Mouse (Mus musculus): ENCODE measurements around the gene Arsg. TPM values are rescaled to one million over a fixed set of nuclear protein-coding genes. Genes with fewer than 3 reads are reported as not detected.

The Arsg gene
- polyA plus RNA-seq, 1 experiment, result 4.0 TPM

DNA sequence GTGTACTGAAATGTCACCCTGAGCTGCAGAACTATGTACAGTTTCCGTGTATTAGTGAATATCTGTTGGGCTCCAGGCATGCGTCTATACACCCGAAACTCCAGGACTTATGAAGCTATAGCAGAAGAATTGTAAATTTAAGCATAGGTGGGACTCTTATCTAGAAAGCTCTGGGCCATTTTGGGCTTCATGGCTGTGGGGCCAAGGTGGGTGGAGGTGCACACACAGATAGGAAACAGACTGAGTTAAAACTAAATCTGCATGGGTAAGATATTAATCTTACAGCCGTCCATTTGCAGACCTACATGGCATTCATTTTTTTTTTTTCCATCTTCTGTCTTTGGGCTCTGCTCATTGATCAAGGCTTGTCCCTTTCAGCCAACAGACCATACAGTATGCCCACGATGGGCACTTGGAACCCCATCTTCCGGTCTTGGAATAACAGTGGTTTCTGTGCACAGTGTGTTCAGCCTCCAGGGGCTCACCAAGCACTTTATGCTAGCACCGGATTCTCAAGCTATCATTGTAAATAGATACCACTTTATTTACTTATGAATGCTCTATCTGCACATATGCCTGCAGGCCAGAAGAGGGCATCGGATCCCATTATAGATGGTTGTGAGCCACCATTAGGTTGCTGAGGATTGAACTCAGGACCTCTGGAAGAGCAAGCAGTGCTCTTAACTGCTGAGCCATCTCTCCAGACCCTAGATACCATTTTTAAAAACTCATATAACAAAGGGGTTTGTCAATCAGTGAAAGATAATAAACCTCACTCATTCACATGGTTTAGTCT is 29.5 kb upstream of the Arsg start:
- no peak for DNase-seq
- WGBS, result 98% methylated on average over 8 of the region's 8 CpGs
- no peak overlapping the region for H3K27ac ChIP-seq (ENCODE audit: control insufficient read depth, insufficient read depth, low read length)
- H3K27me3 ChIP-seq (ENCODE audit: control insufficient read depth, insufficient read depth, low read length), result no peaks in the 10 kb centered on the region
- no peak overlapping the region for H3K4me3 ChIP-seq (ENCODE audit: control insufficient read depth, insufficient read depth, low read length)
- peaks cover 14% of the 10 kb centered on the region for H3K4me1 ChIP-seq (replicated peaks; ENCODE audit: control insufficient read depth, insufficient read depth, low read length)
- no peak for TF ChIP-seq POLR2A (IDR thresholded peaks at IDR 0.05; ENCODE audit: control insufficient read depth, extremely low read depth, insufficient read depth, low read length, poor library complexity)
- TF ChIP-seq CTCF (IDR thresholded peaks at IDR 0.05; ENCODE audit: borderline replicate concordance, control insufficient read depth, extremely low read depth, insufficient read depth, low read length, poor library complexity), result no peak
- no peaks in the 10 kb centered on the region for H3K36me3 ChIP-seq (ENCODE audit: control insufficient read depth, insufficient read depth, low read length)

DNA sequence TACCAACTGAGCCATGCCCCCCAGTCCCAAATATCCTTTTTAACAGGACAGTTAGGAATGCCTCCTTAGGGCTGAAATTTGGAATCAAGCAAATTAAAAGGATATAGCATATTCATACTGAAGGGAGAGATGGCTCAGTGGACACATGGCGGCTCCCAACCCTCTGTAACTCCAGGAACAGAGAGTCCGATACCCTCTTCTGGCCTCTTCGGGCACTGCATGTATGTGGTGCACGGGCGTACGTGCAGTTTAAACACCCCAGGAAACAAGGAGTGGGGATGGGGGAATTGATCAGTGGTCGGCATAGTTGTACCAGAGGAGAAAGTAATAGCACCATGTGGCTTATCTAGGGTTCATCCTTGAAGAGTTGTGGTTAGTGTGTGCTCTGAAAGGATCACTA is 28.6 kb upstream of the Arsg start:
- DNase-seq, result peak; percentile 58
- Histone ChIP-seq H3K4me1 (replicated peaks; ENCODE audit: control insufficient read depth, insufficient read depth, low read length) (peaks cover 10% of the 10 kb centered on the region), H3K36me3 (ENCODE audit: control insufficient read depth, insufficient read depth, low read length) (no peaks in the 10 kb centered on the region), H3K27ac (ENCODE audit: control insufficient read depth, insufficient read depth, low read length) (no peak overlapping the region), H3K27me3 (ENCODE audit: control insufficient read depth, insufficient read depth, low read length) (no peaks in the 10 kb centered on the region), H3K4me3 (ENCODE audit: control insufficient read depth, insufficient read depth, low read length) (no peak overlapping the region)
- TF ChIP-seq CTCF (IDR thresholded peaks at IDR 0.05; ENCODE audit: borderline replicate concordance, control insufficient read depth, extremely low read depth, insufficient read depth, low read length, poor library complexity) (peak; percentile 58; the same call in 1 of the 2 replicates), POLR2A (IDR thresholded peaks at IDR 0.05; ENCODE audit: control insufficient read depth, extremely low read depth, insufficient read depth, low read length, poor library complexity) (no peak)
- 66% methylated on average over 7 of the region's 7 CpGs for WGBS

DNA sequence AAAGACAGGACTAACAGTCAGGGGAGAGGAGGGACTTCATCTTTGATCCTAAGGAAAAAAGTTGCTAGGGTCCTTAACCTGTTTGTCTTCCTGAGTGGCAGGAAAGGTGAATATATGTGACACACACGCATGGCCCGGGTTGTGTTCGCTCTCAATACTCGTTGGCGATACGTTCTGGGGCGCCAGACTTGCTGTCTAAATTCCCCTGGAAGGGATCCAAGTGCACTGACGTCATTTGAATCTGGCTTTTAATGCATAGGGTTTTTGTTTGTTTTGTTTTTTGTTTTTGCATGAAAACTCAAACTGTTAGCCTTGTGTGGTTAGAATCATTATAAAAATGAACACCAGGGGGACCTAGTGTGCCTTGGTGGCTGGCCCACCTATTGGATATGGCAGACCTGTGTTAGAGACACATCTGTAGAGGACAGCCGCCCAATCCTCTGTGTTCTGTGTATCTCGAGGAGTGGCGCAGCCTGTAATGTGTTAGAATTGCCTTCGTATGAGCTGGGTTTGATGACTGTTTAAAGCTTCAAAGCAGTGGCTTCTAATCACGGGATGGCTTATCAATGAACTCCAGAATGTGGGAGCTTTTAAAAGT is 27.6 kb upstream of the Arsg start:
- Histone ChIP-seq H3K36me3 (ENCODE audit: control insufficient read depth, insufficient read depth, low read length) (no peaks in the 10 kb centered on the region), H3K27ac (ENCODE audit: control insufficient read depth, insufficient read depth, low read length) (no peak overlapping the region), H3K4me1 (replicated peaks; ENCODE audit: control insufficient read depth, insufficient read depth, low read length) (peaks cover 3% of the 10 kb centered on the region), H3K27me3 (ENCODE audit: control insufficient read depth, insufficient read depth, low read length) (no peaks in the 10 kb centered on the region), H3K4me3 (ENCODE audit: control insufficient read depth, insufficient read depth, low read length) (no peak overlapping the region)
- 62% methylated on average over 13 of the region's 13 CpGs for WGBS
- no peak for TF ChIP-seq CTCF (IDR thresholded peaks at IDR 0.05; ENCODE audit: borderline replicate concordance, control insufficient read depth, extremely low read depth, insufficient read depth, low read length, poor library complexity)
- TF ChIP-seq POLR2A (IDR thresholded peaks at IDR 0.05; ENCODE audit: control insufficient read depth, extremely low read depth, insufficient read depth, low read length, poor library complexity), result no peak
- no peak for DNase-seq

DNA sequence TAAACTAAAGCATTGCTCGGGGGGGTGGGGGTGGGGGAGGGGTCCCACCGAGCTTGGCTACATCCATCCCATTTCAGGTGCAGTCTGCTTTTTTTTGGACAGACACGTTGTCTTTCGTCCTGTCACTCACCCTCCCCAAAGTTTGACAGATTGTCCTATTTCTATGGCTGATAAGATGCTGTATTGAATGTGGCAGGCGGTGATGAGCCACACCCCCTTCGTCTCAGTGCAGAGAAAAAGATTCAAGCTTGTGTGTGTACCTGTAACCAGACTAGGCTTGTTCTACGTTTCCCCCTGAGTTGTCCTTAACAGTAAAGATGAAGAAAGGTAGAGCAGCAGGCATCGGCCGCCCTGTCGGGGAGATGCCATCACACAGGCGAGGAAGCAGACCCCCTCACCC is 22.0 kb upstream of the Arsg start:
- no peak overlapping the region for H3K4me3 ChIP-seq (ENCODE audit: control insufficient read depth, insufficient read depth, low read length)
- no peaks in the 10 kb centered on the region for H3K27me3 ChIP-seq (ENCODE audit: control insufficient read depth, insufficient read depth, low read length)
- no peak for DNase-seq
- H3K27ac ChIP-seq (ENCODE audit: control insufficient read depth, insufficient read depth, low read length), result no peak overlapping the region
- no peaks in the 10 kb centered on the region for H3K4me1 ChIP-seq (replicated peaks; ENCODE audit: control insufficient read depth, insufficient read depth, low read length)
- 92% methylated on average over 11 of the region's 11 CpGs for WGBS
- H3K36me3 ChIP-seq (ENCODE audit: control insufficient read depth, insufficient read depth, low read length), result peaks cover 21% of the 10 kb centered on the region
- TF ChIP-seq POLR2A (IDR thresholded peaks at IDR 0.05; ENCODE audit: control insufficient read depth, extremely low read depth, insufficient read depth, low read length, poor library complexity), result no peak

DNA sequence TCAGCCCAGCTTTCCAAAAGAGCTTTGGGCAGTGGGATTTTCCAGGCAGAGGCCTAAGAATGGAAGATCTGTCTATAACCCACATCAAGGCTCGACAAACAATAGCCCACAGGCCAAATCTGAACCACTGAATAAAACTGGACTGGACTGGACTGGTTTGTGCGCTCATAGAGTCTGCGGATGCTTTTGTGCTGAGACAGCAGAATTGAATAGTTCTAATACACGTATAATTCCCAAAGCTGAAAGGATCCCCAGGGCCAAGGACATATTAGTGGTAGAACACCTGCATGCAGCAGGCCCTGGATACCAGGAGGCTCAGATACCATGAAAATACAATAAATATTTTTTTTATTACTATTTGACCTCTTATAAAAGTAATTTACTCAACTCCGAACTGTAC is 16.9 kb upstream of the Arsg start:
- H3K4me1 ChIP-seq (replicated peaks; ENCODE audit: control insufficient read depth, insufficient read depth, low read length), result no peaks in the 10 kb centered on the region
- no peak for DNase-seq
- WGBS, result 94% methylated on average over 5 of the region's 5 CpGs
- H3K36me3 ChIP-seq (ENCODE audit: control insufficient read depth, insufficient read depth, low read length), result peaks cover 21% of the 10 kb centered on the region
- TF ChIP-seq CTCF (IDR thresholded peaks at IDR 0.05; ENCODE audit: borderline replicate concordance, control insufficient read depth, extremely low read depth, insufficient read depth, low read length, poor library complexity) (no peak), POLR2A (IDR thresholded peaks at IDR 0.05; ENCODE audit: control insufficient read depth, extremely low read depth, insufficient read depth, low read length, poor library complexity) (no peak)
- no peaks in the 10 kb centered on the region for H3K27me3 ChIP-seq (ENCODE audit: control insufficient read depth, insufficient read depth, low read length)
- no peak overlapping the region for H3K27ac ChIP-seq (ENCODE audit: control insufficient read depth, insufficient read depth, low read length)
- no peak overlapping the region for H3K4me3 ChIP-seq (ENCODE audit: control insufficient read depth, insufficient read depth, low read length)

DNA sequence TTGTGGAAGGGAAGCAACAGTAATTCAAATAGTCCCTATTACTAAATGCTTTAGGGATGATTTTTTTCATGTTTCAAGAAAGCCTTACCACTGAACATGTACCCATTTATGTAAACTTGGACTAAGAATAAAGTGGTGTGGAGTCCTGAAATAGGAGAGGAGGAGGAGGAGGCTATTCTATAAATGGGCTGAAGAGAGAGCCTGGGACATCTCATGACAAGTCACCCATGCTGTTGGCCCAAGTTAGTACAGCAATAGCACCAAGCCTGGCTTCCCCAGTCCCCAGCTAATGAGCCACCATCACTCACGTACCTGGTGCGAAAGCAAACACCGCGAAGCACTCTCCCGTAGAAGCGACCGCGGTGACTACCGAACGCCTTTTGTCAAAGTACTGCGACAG is 15.0 kb upstream of the Arsg start:
- peaks cover 11% of the 10 kb centered on the region for H3K36me3 ChIP-seq (ENCODE audit: control insufficient read depth, insufficient read depth, low read length)
- WGBS, result 98% methylated on average over 11 of the region's 11 CpGs
- no peak overlapping the region for H3K4me3 ChIP-seq (ENCODE audit: control insufficient read depth, insufficient read depth, low read length)

More for the DNA sequence above, 15.0 kb upstream of the Arsg start:
- H3K27me3 ChIP-seq (ENCODE audit: control insufficient read depth, insufficient read depth, low read length), result no peaks in the 10 kb centered on the region
- no peaks in the 10 kb centered on the region for H3K4me1 ChIP-seq (replicated peaks; ENCODE audit: control insufficient read depth, insufficient read depth, low read length)
- no peak for TF ChIP-seq CTCF (IDR thresholded peaks at IDR 0.05; ENCODE audit: borderline replicate concordance, control insufficient read depth, extremely low read depth, insufficient read depth, low read length, poor library complexity)
- no peak for TF ChIP-seq POLR2A (IDR thresholded peaks at IDR 0.05; ENCODE audit: control insufficient read depth, extremely low read depth, insufficient read depth, low read length, poor library complexity)
- DNase-seq, result no peak
- no peak overlapping the region for H3K27ac ChIP-seq (ENCODE audit: control insufficient read depth, insufficient read depth, low read length)
